Comparison of ENCODE assay signal across 26 mouse cellular contexts in the genomic region with DNA sequence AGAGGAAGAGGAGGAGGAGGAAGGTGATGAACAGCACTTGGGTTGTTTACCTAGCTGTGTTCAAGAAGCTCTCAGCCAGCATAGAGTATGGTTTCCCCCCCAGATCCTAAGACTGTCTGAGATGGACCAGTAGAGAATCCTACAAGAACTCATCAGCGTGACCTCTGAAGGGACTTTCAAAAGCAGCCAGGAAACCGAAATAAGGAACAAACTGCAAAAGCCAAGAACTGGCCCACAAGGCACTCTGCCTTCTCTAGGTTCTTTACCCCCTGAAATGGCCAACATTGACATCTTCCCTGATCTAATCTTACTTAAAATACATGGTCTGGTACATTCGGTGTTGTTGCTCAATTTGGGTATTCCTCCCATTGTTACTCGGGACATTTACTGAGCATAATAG.
"Had no signal": no experiment of that assay in that cellular context is flagged by ENCODE, and none has a peak within 500 bp of the region (broad histone marks: within the 10 kb centered on the region; RNA-seq: fewer than 3 reads in every experiment).

No protein-coding gene starts in this region.

- H3K4me3 ChIP-seq: heart, adult 2 months; heart, embryonic 13.5 days; heart, embryonic 15.5 days; hindbrain, embryonic 10.5 days; hindbrain, embryonic 12.5 days; intestine, embryonic 15.5 days; limb, embryonic 13.5 days; limb, embryonic 15.5 days; liver, embryonic 12.5 days had no signal

- H3K9ac ChIP-seq: heart, embryonic 13.5 days; heart, embryonic 15.5 days; hindbrain, embryonic 12.5 days; hindbrain, embryonic 14.5 days; intestine, embryonic 15.5 days; limb, embryonic 13.5 days; limb, embryonic 15.5 days; liver, embryonic 12.5 days; liver, embryonic 14.5 days had no signal

- H3K27ac ChIP-seq: heart, adult 2 months; heart, embryonic 13.5 days; heart, embryonic 15.5 days; hindbrain, embryonic 10.5 days; hindbrain, embryonic 12.5 days; hindbrain, embryonic 14.5 days; intestine, embryonic 15.5 days; kidney, postnatal 0 days; limb, embryonic 13.5 days; limb, embryonic 15.5 days; liver, embryonic 12.5 days; liver, embryonic 14.5 days had no signal

- H3K36me3 ChIP-seq: heart, embryonic 13.5 days; heart, embryonic 15.5 days; hindbrain, embryonic 10.5 days; hindbrain, embryonic 12.5 days; intestine, embryonic 15.5 days; limb, embryonic 13.5 days; limb, embryonic 15.5 days; liver, embryonic 12.5 days had no signal

- H3K4me1 ChIP-seq: hindbrain, embryonic 12.5 days; intestine, embryonic 15.5 days had no signal

- DNase-seq: gastrocnemius, postnatal 14 days; gastrocnemius, postnatal 36 days; heart, adult 2 months; heart, postnatal 4 days; kidney, adult 18-20 months; kidney, adult 8-10 months; kidney, postnatal 14 days; kidney, postnatal 36 days; layer of hippocampus, adult 9-11 months; layer of hippocampus, postnatal 36 days; left cerebral cortex, postnatal 4 days had no signal

- H3K4me2 ChIP-seq: heart, embryonic 11.5 days; heart, embryonic 13.5 days; heart, embryonic 15.5 days; hindbrain, embryonic 12.5 days; hindbrain, embryonic 14.5 days; intestine, embryonic 15.5 days; limb, embryonic 13.5 days; limb, embryonic 15.5 days; liver, embryonic 12.5 days had no signal

- ATAC-seq: hindbrain, embryonic 16.5 days; inflammation-experienced regulatory T-cells, adult 6 months; intestine, embryonic 15.5 days; intestine, postnatal 0 days; liver, embryonic 12.5 days had no signal

- H3K27me3 ChIP-seq: heart, embryonic 13.5 days; heart, embryonic 15.5 days; hindbrain, embryonic 12.5 days; intestine, embryonic 15.5 days; limb, embryonic 13.5 days; limb, embryonic 15.5 days; liver, embryonic 12.5 days had no signal

- H3K9me3 ChIP-seq: heart, embryonic 13.5 days; heart, embryonic 15.5 days; hindbrain, embryonic 10.5 days; hindbrain, embryonic 12.5 days; intestine, embryonic 15.5 days; limb, embryonic 13.5 days; limb, embryonic 15.5 days; liver, embryonic 12.5 days had no signal
